Mouse (Mus musculus): ENCODE data around the gene Stk33.
"Not testable (repeated sequence)": the region's sequence is repeated elsewhere in the genome, so short reads cannot be mapped to it uniquely, and the experiment has no call there.

Stk33 gene

GRCm38 (mm10) chr7:109438781-109439591, at the start of gene Stk33:
Gene Stk33, minus strand, starts transcription at chr7:109439081.
- in situ Hi-C loops (cut with MseI, MboI) = no loop called here

- in situ Hi-C loops (cut with MseI, MboI) = no loop called here
Observed at GRCm38 (mm10) chr7:109484221-109484620, 45.3 kb upstream of the Stk33 start.

- in situ Hi-C loops (cut with MseI, MboI) = no loop called here
Observed at GRCm38 (mm10) chr7:109480765-109481197, 41.9 kb upstream of the Stk33 start.

DNA sequence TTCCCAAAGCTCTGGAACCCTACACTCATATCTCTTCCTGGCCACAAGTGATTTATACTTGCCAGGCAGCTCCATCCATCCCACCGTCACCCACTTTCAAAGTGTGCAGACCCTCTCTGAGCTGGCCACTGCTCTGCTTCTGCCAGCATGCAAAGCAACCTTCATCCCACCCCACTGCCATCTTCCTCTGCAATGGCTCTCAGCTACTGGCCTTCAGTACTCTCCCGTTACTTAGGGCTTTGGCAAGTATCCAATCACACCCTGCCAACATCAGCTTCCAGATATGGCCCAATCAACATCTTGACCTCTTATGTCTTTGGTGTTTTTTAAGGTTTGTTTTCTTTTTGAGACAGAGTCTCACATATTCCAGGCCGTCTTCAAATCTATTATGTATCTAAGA, 39.0 kb upstream of the Stk33 start:
- in situ Hi-C loops (cut with MseI, MboI) = no loop called here

- in situ Hi-C loops (cut with MseI, MboI) = no loop called here
Observed at GRCm38 (mm10) chr7:109470700-109471099, 31.8 kb upstream of the Stk33 start.

- in situ Hi-C loops (cut with MseI, MboI) = no loop called here
Observed at GRCm38 (mm10) chr7:109468262-109468701, 29.4 kb upstream of the Stk33 start.

GRCm38 (mm10) chr7:109467591-109467990, 28.7 kb upstream of the Stk33 start:
- in situ Hi-C loops (cut with MseI, MboI) = no loop called here

- in situ Hi-C loops (cut with MseI, MboI) = no loop called here
Observed at GRCm38 (mm10) chr7:109460698-109461097, 21.8 kb upstream of the Stk33 start.

DNA sequence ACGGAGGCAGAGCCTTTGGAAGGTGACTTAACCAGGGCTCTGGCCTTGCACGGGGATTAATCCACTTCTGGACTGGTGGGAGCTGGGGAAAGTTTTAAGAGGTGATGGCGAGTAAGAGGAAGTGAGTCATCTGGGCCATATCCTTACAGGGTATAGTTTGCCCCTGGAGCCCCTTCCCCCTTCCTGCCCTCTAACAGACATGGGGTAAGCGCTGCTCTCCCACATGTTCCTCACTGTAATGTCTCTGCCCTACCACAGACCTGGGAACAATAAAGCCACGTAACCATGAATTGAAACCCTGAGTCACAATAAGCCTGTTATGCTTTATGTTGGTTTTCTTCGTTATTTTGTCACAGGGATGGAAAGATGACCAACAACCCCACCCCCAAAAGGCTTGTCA, 17.7 kb upstream of the Stk33 start:
- in situ Hi-C loops (cut with MseI, MboI) = no loop called here

DNA sequence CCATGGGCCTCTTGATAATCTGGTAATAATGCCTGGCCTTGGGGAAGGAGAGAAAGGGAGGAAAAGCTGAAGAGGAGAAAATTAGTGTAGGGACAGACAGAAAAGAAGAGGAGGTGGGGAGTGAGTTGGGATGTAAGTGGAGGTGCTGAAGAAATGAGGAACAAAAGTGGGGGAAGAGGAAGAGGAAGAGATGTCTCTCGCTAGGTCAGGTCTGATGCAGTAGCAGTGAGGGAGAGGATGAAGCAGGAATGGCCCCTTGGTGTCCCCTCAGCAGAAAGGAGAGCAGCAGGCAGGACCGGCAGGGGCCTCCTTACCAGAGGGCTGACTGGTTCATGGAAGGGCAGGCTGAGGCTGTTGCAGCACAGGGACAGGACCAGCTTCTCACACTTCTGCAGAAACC, 16.9 kb upstream of the Stk33 start:
- in situ Hi-C loops (cut with MseI, MboI) = no loop called here

- in situ Hi-C loops (cut with MseI, MboI) = no loop called here
Observed at GRCm38 (mm10) chr7:109454856-109455255, 16.0 kb upstream of the Stk33 start.

DNA sequence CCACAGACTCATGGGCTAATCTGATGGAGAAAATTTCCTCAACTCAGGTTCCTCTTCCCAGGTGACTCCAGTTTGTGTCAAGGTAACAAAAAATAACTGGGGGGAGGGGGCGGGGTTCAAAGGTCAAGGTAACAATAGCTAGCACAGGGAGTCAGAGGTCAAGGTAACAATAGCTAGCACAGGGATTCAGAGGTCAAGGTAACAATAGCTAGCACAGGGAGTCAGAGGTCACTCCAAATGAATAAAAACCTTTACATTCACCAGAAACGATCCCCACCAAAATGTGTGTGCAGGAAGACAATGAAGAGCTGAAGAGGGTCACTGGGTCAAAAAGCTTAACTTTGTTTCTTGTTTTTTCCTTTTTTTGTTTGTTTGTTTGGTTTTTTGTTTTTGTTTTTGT, 9.2 kb upstream of the Stk33 start:
- in situ Hi-C loops (cut with MseI, MboI) = no loop called here

- in situ Hi-C loops (cut with MseI, MboI) = no loop called here
Observed at GRCm38 (mm10) chr7:109445012-109445411, 6.1 kb upstream of the Stk33 start.

- in situ Hi-C loops (cut with MseI, MboI) = no loop called here
Observed at GRCm38 (mm10) chr7:109442739-109443138, 3.9 kb upstream of the Stk33 start.

GRCm38 (mm10) chr7:109440697-109441269, 1.9 kb upstream of the Stk33 start:
- in situ Hi-C loops (cut with MseI, MboI) = no loop called here

- in situ Hi-C loops (cut with MseI, MboI) = loop anchor here in 1 of 2 experiments (25.0 kb wide), 1 partner anchor 287 kb away; no protein-coding TSS in a partner anchor
Observed at GRCm38 (mm10) chr7:109424422-109425159, 14.3 kb downstream of the Stk33 start.

DNA sequence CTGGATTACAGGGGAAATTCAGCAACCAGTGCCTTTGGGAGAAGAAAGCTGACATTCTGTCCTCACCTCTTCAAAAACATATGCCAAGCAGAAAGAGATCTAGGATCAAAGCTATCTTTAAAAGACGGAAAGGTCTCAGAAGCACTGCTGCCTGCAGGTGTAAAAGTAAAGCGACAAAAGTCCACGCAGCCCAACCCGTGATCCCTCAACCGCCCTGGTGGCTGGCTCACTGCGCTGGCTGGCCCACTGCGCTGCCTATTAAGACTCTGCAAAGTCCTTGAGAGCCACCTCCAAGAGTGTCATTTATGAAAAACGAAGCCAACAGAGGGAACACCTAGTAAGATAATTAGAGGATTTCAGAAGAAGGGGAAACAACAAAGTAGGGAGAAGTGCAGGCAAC, 16.1 kb downstream of the Stk33 start:
- in situ Hi-C loops (cut with MseI, MboI) = loop anchor here in 1 of 2 experiments (25.0 kb wide), 1 partner anchor 286 kb away; no protein-coding TSS in a partner anchor

DNA sequence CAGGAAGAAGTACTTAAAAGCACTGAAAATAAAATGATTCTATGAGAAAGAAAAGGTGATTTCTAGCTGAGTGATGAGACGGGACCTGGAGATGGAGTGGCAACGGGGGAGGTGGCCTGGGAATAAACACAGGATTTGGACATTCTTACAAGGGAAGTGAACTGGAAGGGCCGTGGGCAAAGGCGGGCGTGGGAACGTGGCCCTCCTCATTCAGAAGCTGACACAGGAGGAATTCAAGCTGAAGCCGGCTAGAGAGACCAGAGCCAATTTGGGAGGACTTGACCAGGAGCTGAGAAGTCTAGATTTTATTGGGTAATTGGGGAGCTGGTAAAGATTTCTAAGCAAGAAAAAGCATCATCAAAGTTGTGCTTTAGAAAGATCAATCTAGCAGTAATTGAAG, 33.4 kb downstream of the Stk33 start:
- in situ Hi-C loops (cut with MseI, MboI) = loop anchor here in 1 of 2 experiments (25.0 kb wide), 1 partner anchor 268 kb away; no protein-coding TSS in a partner anchor

- in situ Hi-C loops (cut with MseI, MboI) = no loop called here
Observed at GRCm38 (mm10) chr7:109399299-109399698, 39.6 kb downstream of the Stk33 start.

- in situ Hi-C loops (cut with MseI, MboI) = no loop called here
Observed at GRCm38 (mm10) chr7:109381131-109381530, 57.8 kb downstream of the Stk33 start.

GRCm38 (mm10) chr7:109373556-109373955, 65.3 kb downstream of the Stk33 start:
- in situ Hi-C loops (cut with MseI, MboI) = not testable (repeated sequence)

All from mouse trophoblast stem cell (cell line).